Mouse (Mus musculus) CH12.LX (cell line): Measurements from ENCODE around the gene Rilpl1. TPM values are rescaled to one million over a fixed set of nuclear protein-coding genes. Genes with fewer than 3 reads are reported as not detected.

Source experiments
- DNase-seq: peaks from one replicate; pipeline ENCODE4 v3.0.0-alpha.2; 2013; ENCODE audit errors: extremely low read depth
- H3K27ac ChIP-seq: 2 replicates; pipeline ENCODE4 v1.5.1; 2012; ENCODE audit warnings: low read depth, mild to moderate bottlenecking, control low read depth, moderate library complexity; ENCODE audit not compliant: insufficient read depth
- H3K27me3 ChIP-seq: replicated peaks from 2 replicates; pipeline ENCODE3; 2012; ENCODE audit warnings: inconsistent platforms
- H3K36me3 ChIP-seq, 2 experiments: replicated peaks in 1 of 2; 2 replicates each; pipeline versions ENCODE3 to v1.6.1; 2012; ENCODE audit warnings: inconsistent platforms in 1 of 2, low read length in 1 of 2, mild to moderate bottlenecking in 1 of 2, mixed read lengths in 1 of 2, moderate library complexity in 1 of 2; ENCODE audit not compliant: control insufficient read depth in 1 of 2, insufficient read depth in 1 of 2
- H3K4me1 ChIP-seq, 2 experiments: 2 replicates each; pipeline ENCODE4 v1.6.1; 2012; ENCODE audit warnings: inconsistent platforms in 1 of 2, moderate library complexity in 1 of 2; ENCODE audit not compliant: insufficient read depth in 2 of 2, control insufficient read depth in 1 of 2
- H3K4me2 ChIP-seq: 2 replicates; pipeline ENCODE4 v1.6.1; 2012; ENCODE audit warnings: low read depth, mild to moderate bottlenecking, control low read depth; ENCODE audit not compliant: poor library complexity, insufficient read depth, severe bottlenecking
- H3K4me3 ChIP-seq, 3 experiments: fragments of 150-350 bp in 1 of 3; sonication (generic) in 1 of 3; replicated peaks in 1 of 3; 2 replicates each; pipeline versions ENCODE3 to v1.5.1; 2011 to 2012; ENCODE audit warnings: low read depth in 2 of 3, low read length in 2 of 3, mild to moderate bottlenecking in 2 of 3, moderate library complexity in 2 of 3, control low read depth in 1 of 3, improper control_type of control experiment in 1 of 3, inconsistent platforms in 1 of 3, mixed read lengths in 1 of 3; ENCODE audit not compliant: poor library complexity in 1 of 3
- H3K79me2 ChIP-seq: replicated peaks from 2 replicates; pipeline ENCODE4 v1.6.1; 2012; ENCODE audit warnings: mild to moderate bottlenecking, moderate library complexity; ENCODE audit not compliant: control insufficient read depth, poor library complexity, insufficient read depth, severe bottlenecking; ENCODE audit errors: extremely low read depth
- H3K9ac ChIP-seq: 2 replicates; pipeline ENCODE4 v1.6.1; 2012; ENCODE audit warnings: low read depth, mild to moderate bottlenecking, control low read depth, moderate library complexity; ENCODE audit not compliant: insufficient read depth
- H3K9me3 ChIP-seq: replicated peaks from 2 replicates; pipeline ENCODE3; 2012; ENCODE audit warnings: low read length, inconsistent platforms, mixed read lengths
- BHLHE40 ChIP-seq: IDR thresholded peaks from 2 replicates; pipeline ENCODE4 v1.6.1; 2011; ENCODE audit warnings: mild to moderate bottlenecking, low read depth, low read length, improper control_type of control experiment
- CHD1 ChIP-seq: IDR thresholded peaks from 2 replicates; pipeline ENCODE4 v1.6.1; 2012; ENCODE audit warnings: low read depth, low read length, improper control_type of control experiment, inconsistent platforms
- CHD2 ChIP-seq: IDR thresholded peaks from 2 replicates; pipeline ENCODE4 v1.6.1; 2011; ENCODE audit warnings: low read length, improper control_type of control experiment
- EP300 ChIP-seq: IDR thresholded peaks from 2 replicates; pipeline ENCODE4 v1.6.1; 2011; ENCODE audit warnings: low read length, improper control_type of control experiment
- IRF4 ChIP-seq: IDR thresholded peaks from 2 replicates; pipeline ENCODE4 v1.6.1; 2014; ENCODE audit warnings: low read depth, mild to moderate bottlenecking, inconsistent platforms, low read length, improper control_type of control experiment
- JUN ChIP-seq: IDR thresholded peaks from 2 replicates; pipeline ENCODE4 v1.6.1; 2011; ENCODE audit warnings: low read depth, mild to moderate bottlenecking, low read length, improper control_type of control experiment, moderate library complexity; ENCODE audit not compliant: insufficient read depth
- KAT2A ChIP-seq: IDR thresholded peaks from 2 replicates; pipeline ENCODE4 v1.6.1; 2012; ENCODE audit warnings: low read length, improper control_type of control experiment, inconsistent platforms; ENCODE audit not compliant: insufficient replicate concordance
- MAFK ChIP-seq: IDR thresholded peaks from 2 replicates; pipeline ENCODE4 v1.6.1; 2011; ENCODE audit warnings: low read length, improper control_type of control experiment; ENCODE audit not compliant: insufficient replicate concordance
- MAZ ChIP-seq: IDR thresholded peaks from 2 replicates; pipeline ENCODE4 v1.6.1; 2012; ENCODE audit warnings: low read depth, mild to moderate bottlenecking, inconsistent platforms, low read length, improper control_type of control experiment, moderate library complexity
- NELFE ChIP-seq: IDR thresholded peaks from 2 replicates; pipeline ENCODE4 v1.6.1; 2011; ENCODE audit warnings: low read depth, low read length, improper control_type of control experiment
- POLR2AphosphoS2 ChIP-seq: IDR thresholded peaks from 2 replicates; pipeline ENCODE4 v1.6.1; 2011; ENCODE audit warnings: low read depth, low read length, improper control_type of control experiment
- RCOR1 ChIP-seq: conservative IDR thresholded peaks from 2 replicates; pipeline ENCODE4 v1.6.1; 2012; ENCODE audit warnings: low read depth, mild to moderate bottlenecking, inconsistent platforms, low read length, improper control_type of control experiment
- SIN3A ChIP-seq: IDR thresholded peaks from 2 replicates; pipeline ENCODE4 v1.6.1; 2012; ENCODE audit warnings: low read length, improper control_type of control experiment, inconsistent platforms
- SMC3 ChIP-seq: IDR thresholded peaks from 2 replicates; pipeline ENCODE4 v1.6.1; 2011; ENCODE audit warnings: low read depth, low read length, improper control_type of control experiment
- TCF12 ChIP-seq: IDR thresholded peaks from 2 replicates; pipeline ENCODE4 v1.6.1; 2014; ENCODE audit warnings: low read depth, mild to moderate bottlenecking, inconsistent platforms, low read length, improper control_type of control experiment
- UBTF ChIP-seq: IDR thresholded peaks from 2 replicates; pipeline ENCODE4 v1.6.1; 2012; ENCODE audit warnings: low read depth, mild to moderate bottlenecking, inconsistent platforms, low read length, improper control_type of control experiment, moderate library complexity
- USF1 ChIP-seq: IDR thresholded peaks from 2 replicates; pipeline ENCODE4 v1.6.1; 2014; ENCODE audit warnings: low read depth, mild to moderate bottlenecking, inconsistent platforms, low read length, improper control_type of control experiment
- dilution Hi-C: fragments of 300-500 bp; cut with MboI; formaldehyde crosslinking; loops from 2 replicates; pipeline ENCODE4 v1.14.3; 2020; ENCODE audit warnings: low sequenced_read_pairs; ENCODE audit not compliant: extremely low pct_unique_long_range_greater_than_20kb, extremely low pct_ligation_motif_present
- in situ Hi-C: fragments of 300-500 bp; cut with MboI; formaldehyde crosslinking; loops from 3 replicates; pipeline ENCODE4 v1.14.3; 2019; ENCODE audit warnings: low sequenced_read_pairs, low pct_ligation_motif_present, low pct_unique_long_range_greater_than_20kb, mixed read lengths
- polyA plus RNA-seq: library from polyadenylated mRNA; unstranded; fragments of >175 nt; gene quantifications from 2 replicates; pipeline ENCODE4 v1.2.1, GENCODE M21; 2012; ENCODE audit warnings: low read depth; ENCODE audit not compliant: insufficient read length
- total RNA-seq, 2 experiments: library from RNA; depleted of rRNA; stranded (reverse); fragments of 300-350 nt in 1 of 2; fragments of >200 nt in 1 of 2; gene quantifications; 2 replicates each; pipeline ENCODE4 v1.2.3; 2012 to 2014

The Rilpl1 gene
- total and polyA plus RNA-seq, 3 experiments = 3.1 to 5.7 (median 5.4) TPM

GRCm38 (mm10) chr5:124491732-124492131, 39.5 kb downstream of the Rilpl1 start:
- no peak overlapping the region for H3K9ac ChIP-seq
- no peak overlapping the region for H3K27ac ChIP-seq
- H3K4me2 ChIP-seq = no peak overlapping the region
- H3K79me2 ChIP-seq = no peaks in the 10 kb centered on the region
- no peaks in the 10 kb centered on the region for H3K27me3 ChIP-seq
- peaks cover 0 to 33% of the 10 kb centered on the region in 2 experiments; a peak in 2 of 4 replicates for H3K4me1 ChIP-seq
- TF ChIP-seq IRF4 (no peak), MAFK (no peak), SIN3A (no peak), POLR2AphosphoS2 (no peak)
- no peak for DNase-seq
- no peak overlapping the region for H3K4me3 ChIP-seq
- dilution Hi-C loops = no loop called here
- no peaks in the 10 kb centered on the region for H3K9me3 ChIP-seq
- in situ Hi-C loops = loop anchor here (5.0 kb wide), 1 partner anchor 36 kb away; no protein-coding TSS in a partner anchor
- peaks cover 27 to 79% of the 10 kb centered on the region in 2 experiments for H3K36me3 ChIP-seq

- no peak overlapping the region for H3K4me3 ChIP-seq
- in situ Hi-C loops = no loop called here
Measured at GRCm38 (mm10) chr5:124488885-124489284, 42.3 kb downstream of the Rilpl1 start.

GRCm38 (mm10) chr5:124485654-124486053, 45.5 kb downstream of the Rilpl1 start:
- H3K79me2 ChIP-seq = peaks cover 6% of the 10 kb centered on the region; the same call in 1 of the 2 replicates
- in situ Hi-C loops (no loop called here), dilution Hi-C loops (no loop called here)
- H3K36me3 ChIP-seq = peaks cover 16 to 47% of the 10 kb centered on the region in 2 experiments
- peaks cover 6 to 27% of the 10 kb centered on the region in 2 experiments; a peak in 3 of 4 replicates for H3K4me1 ChIP-seq
- H3K27ac ChIP-seq = no peak overlapping the region
- H3K9ac ChIP-seq = no peak overlapping the region
- H3K4me3 ChIP-seq = no peak overlapping the region
- no peak overlapping the region for H3K4me2 ChIP-seq
- H3K27me3 ChIP-seq = no peaks in the 10 kb centered on the region
- H3K9me3 ChIP-seq = no peaks in the 10 kb centered on the region
- no peak for DNase-seq
- TF ChIP-seq USF1 (no peak), EP300 (no peak), BHLHE40 (no peak), CHD1 (no peak), JUN (no peak), RCOR1 (no peak), UBTF (no peak), IRF4 (no peak), SMC3 (no peak)

More at GRCm38 (mm10) chr5:124488885-124489284, 42.3 kb downstream of the Rilpl1 start:
- Histone ChIP-seq H3K9ac (no peak overlapping the region), H3K4me1 (peaks cover 6 to 42% of the 10 kb centered on the region in 2 experiments; a peak in 3 of 4 replicates), H3K27me3 (no peaks in the 10 kb centered on the region), H3K27ac (no peak overlapping the region), H3K9me3 (no peaks in the 10 kb centered on the region), H3K79me2 (peaks cover 6% of the 10 kb centered on the region; the same call in 1 of the 2 replicates), H3K36me3 (peaks cover 27 to 75% of the 10 kb centered on the region in 2 experiments), H3K4me2 (no peak overlapping the region)
- no peak for DNase-seq
- dilution Hi-C loops = no loop called here
- TF ChIP-seq USF1 (no peak), UBTF (no peak), TCF12 (no peak), KAT2A (no peak), SIN3A (no peak), CHD2 (no peak), POLR2AphosphoS2 (no peak), NELFE (no peak), MAZ (no peak)
